Mouse (Mus musculus) G1E (cell line): ENCODE results near the gene Apopt1.

Experiments
- CTCF ChIP-seq: IDR thresholded peaks from 2 replicates; pipeline ENCODE4 v1.5.1; 2012; ENCODE audit warnings: low read depth, low read length, inconsistent platforms, mixed read lengths
- GATA1 ChIP-seq: IDR thresholded peaks from 2 replicates; pipeline ENCODE4 v1.6.1; 2012; ENCODE audit warnings: borderline replicate concordance, low read length, inconsistent platforms, mixed read lengths
- POLR2AphosphoS5 ChIP-seq: IDR thresholded peaks from 2 replicates; pipeline ENCODE4 v1.6.1; 2012; ENCODE audit warnings: low read depth, low read length, inconsistent platforms; ENCODE audit not compliant: insufficient replicate concordance
- TAL1 ChIP-seq: conservative IDR thresholded peaks from 2 replicates; pipeline ENCODE4 v1.6.1; 2012; ENCODE audit warnings: low read depth, low read length, inconsistent platforms, mixed read lengths

- TF ChIP-seq CTCF (no peak), TAL1 (no peak), GATA1 (no peak), POLR2AphosphoS5 (no peak)
These were observed 25.6 kb upstream of the Apopt1 start for GRCm38 (mm10) chr12:111687350-111688068.
